Mouse (Mus musculus): ENCODE results near the gene Slc4a1.

Gene Slc4a1

GRCm38 (mm10) chr11:102375196-102376173 lies 9.5 kb upstream of the Slc4a1 start:
- no peak for DNase-seq (ENCODE audit: extremely low read depth, low read depth, low spot score)

GRCm38 (mm10) chr11:102374108-102374725 lies 8.2 kb upstream of the Slc4a1 start:
- no peak for DNase-seq (ENCODE audit: extremely low read depth, low read depth, low spot score)

GRCm38 (mm10) chr11:102373646-102374045 lies 7.6 kb upstream of the Slc4a1 start:
- DNase-seq (ENCODE audit: extremely low read depth, low read depth, low spot score): no peak

- DNase-seq (ENCODE audit: extremely low read depth, low read depth, low spot score): no peak
These were observed 6.9 kb upstream of the Slc4a1 start for GRCm38 (mm10) chr11:102372936-102373335.

- no peak for DNase-seq (ENCODE audit: extremely low read depth, low read depth, low spot score)
These were observed 6.1 kb upstream of the Slc4a1 start for GRCm38 (mm10) chr11:102371926-102372685.

- DNase-seq (ENCODE audit: extremely low read depth, low read depth, low spot score): no peak
These were observed 4.3 kb upstream of the Slc4a1 start for GRCm38 (mm10) chr11:102370285-102370684.

GRCm38 (mm10) chr11:102369263-102369662 lies 3.3 kb upstream of the Slc4a1 start:
- no peak for DNase-seq (ENCODE audit: extremely low read depth, low read depth, low spot score)

GRCm38 (mm10) chr11:102368347-102368746 lies 2.3 kb upstream of the Slc4a1 start:
- DNase-seq (ENCODE audit: extremely low read depth, low read depth, low spot score): no peak

- no peak for DNase-seq (ENCODE audit: extremely low read depth, low read depth, low spot score)
These were observed 1.7 kb upstream of the Slc4a1 start for GRCm38 (mm10) chr11:102367504-102368280.

GRCm38 (mm10) chr11:102365699-102366098 lies 304 bp downstream of the Slc4a1 start:
- no peak for DNase-seq (ENCODE audit: extremely low read depth, low read depth, low spot score)

- DNase-seq (ENCODE audit: extremely low read depth, low read depth, low spot score): no peak
These were observed 1.2 kb downstream of the Slc4a1 start for GRCm38 (mm10) chr11:102364570-102365371.

GRCm38 (mm10) chr11:102363623-102364022 lies 2.4 kb downstream of the Slc4a1 start:
- DNase-seq (ENCODE audit: extremely low read depth, low read depth, low spot score): no peak

GRCm38 (mm10) chr11:102361776-102362495 lies 4.1 kb downstream of the Slc4a1 start:
- no peak for DNase-seq (ENCODE audit: extremely low read depth, low read depth, low spot score)

GRCm38 (mm10) chr11:102358365-102358764 lies 7.6 kb downstream of the Slc4a1 start:
- no peak for DNase-seq (ENCODE audit: extremely low read depth, low read depth, low spot score)

GRCm38 (mm10) chr11:102356636-102357350 lies 9.2 kb downstream of the Slc4a1 start:
- no peak for DNase-seq (ENCODE audit: extremely low read depth, low read depth, low spot score)

GRCm38 (mm10) chr11:102356190-102356589 lies 9.8 kb downstream of the Slc4a1 start:
- DNase-seq (ENCODE audit: extremely low read depth, low read depth, low spot score): no peak

GRCm38 (mm10) chr11:102355501-102355900 lies 10.5 kb downstream of the Slc4a1 start:
- no peak for DNase-seq (ENCODE audit: extremely low read depth, low read depth, low spot score)

- DNase-seq (ENCODE audit: extremely low read depth, low read depth, low spot score): no peak
These were observed 13.0 kb downstream of the Slc4a1 start for GRCm38 (mm10) chr11:102353021-102353431.

Data from fat pad, adult 2 months (tissue).